Mouse (Mus musculus): ENCODE measurements around the gene Zfp940.

DNA sequence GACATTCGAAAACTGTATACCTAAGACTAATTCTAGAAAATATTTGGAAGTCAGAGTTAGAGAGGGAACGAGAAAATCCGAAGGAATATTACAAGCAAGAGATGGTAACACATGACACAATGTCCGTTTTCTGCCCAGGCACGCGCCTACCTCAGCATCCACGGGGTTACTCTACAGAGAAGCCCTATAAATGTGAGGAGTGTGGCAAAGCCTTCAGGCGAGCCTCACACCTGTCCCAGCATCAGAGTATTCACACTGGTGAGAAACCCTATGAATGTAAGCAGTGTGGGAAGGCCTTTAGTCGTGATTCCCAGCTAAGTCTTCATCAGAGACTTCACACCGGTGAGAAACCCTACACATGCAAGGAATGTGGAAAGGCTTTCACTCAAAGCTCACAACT, 20.8 kb upstream of the Zfp940 start:
- TF ChIP-seq CTCF (IDR thresholded peaks at IDR 0.05; ENCODE audit: borderline replicate concordance, insufficient read depth, low read depth, low read length), result no peak
- TF ChIP-seq POLR2A (IDR thresholded peaks at IDR 0.05; ENCODE audit: borderline replicate concordance, insufficient read depth, low read length), result no peak

All from cerebellum, adult 2 months (tissue).